ENCODE assay signal across 8 mouse cellular contexts in genomic region chr2:30095882-30096527, GRCm38 (mm10). TPM values are rescaled to one million over a fixed set of nuclear protein-coding genes. Genes with fewer than 3 reads are reported as not detected.
DNase-seq lines count a peak whose midpoint lies in the region; ATAC-seq and TF ChIP-seq lines count a peak whose summit lies in the region.

No protein-coding gene starts in this region.

- H3K79me3 ChIP-seq in C2C12 (ENCODE audit: low read depth), result peaks cover 16% of the 10 kb centered on the region

- TF ChIP-seq EP300 in liver, embryonic 14.5 days (IDR thresholded peaks at IDR 0.05; ENCODE audit: low read depth), result no peak

- H3K79me2 ChIP-seq in C2C12 (ENCODE audit: control insufficient read depth, insufficient read depth), result peaks cover 30% of the 10 kb centered on the region

- H3K4me2 ChIP-seq in kidney, embryonic 15.5 days, result no peak overlapping the region
- H3K4me2 ChIP-seq in embryonic facial prominence, embryonic 14.5 days (ENCODE audit: low read depth, low read length), result no peak overlapping the region
- H3K4me2 ChIP-seq in liver, embryonic 14.5 days (ENCODE audit: low read depth), result no peak overlapping the region

- TF ChIP-seq CTCF in C2C12 (IDR thresholded peaks at IDR 0.05; ENCODE audit: control insufficient read depth, insufficient read depth, insufficient read length), result peak; percentile 57
- peak; percentile 80 for TF ChIP-seq CTCF in liver, embryonic 14.5 days (IDR thresholded peaks at IDR 0.05; ENCODE audit: low read depth)

- peaks cover 20% of the 10 kb centered on the region for H3K4me1 ChIP-seq in kidney, embryonic 15.5 days
- peaks cover 7% of the 10 kb centered on the region; the same call in 1 of the 2 replicates for H3K4me1 ChIP-seq in embryonic facial prominence, embryonic 14.5 days (ENCODE audit: control insufficient read depth, insufficient read depth, low read length)
- H3K4me1 ChIP-seq in liver, embryonic 14.5 days (replicated peaks; ENCODE audit: control insufficient read depth in 2 of 2, insufficient read depth in 2 of 2, low read length in 1 of 2), result peaks cover 7 to 22% of the 10 kb centered on the region in 2 experiments; a peak in 3 of 4 replicates

- ATAC-seq in kidney, embryonic 15.5 days (replicated peaks; ENCODE audit: low FRiP score), result no peak
- no peak for ATAC-seq in embryonic facial prominence, embryonic 14.5 days (ENCODE audit: low read depth)
- ATAC-seq in liver, embryonic 14.5 days (ENCODE audit: insufficient read depth), result no peak

- no peak overlapping the region for H3K27ac ChIP-seq in kidney, embryonic 15.5 days
- H3K27ac ChIP-seq in embryonic facial prominence, embryonic 14.5 days (replicated peaks; ENCODE audit: low read depth, low read length), result no peak overlapping the region
- H3K27ac ChIP-seq in liver, embryonic 14.5 days, result no peak overlapping the region

- H3K27me3 ChIP-seq in kidney, embryonic 15.5 days, result no peaks in the 10 kb centered on the region
- no peaks in the 10 kb centered on the region for H3K27me3 ChIP-seq in C2C12 (ENCODE audit: control insufficient read depth, insufficient read depth, insufficient read length)
- H3K27me3 ChIP-seq in embryonic facial prominence, embryonic 14.5 days (replicated peaks; ENCODE audit: control insufficient read depth, insufficient read depth, low read length), result no peaks in the 10 kb centered on the region
- H3K27me3 ChIP-seq in liver, embryonic 14.5 days (ENCODE audit: control insufficient read depth, insufficient read depth, low read length), result no peaks in the 10 kb centered on the region

- no peak overlapping the region for H3ac ChIP-seq in C2C12 (ENCODE audit: control insufficient read depth, insufficient read length, low read depth)

- peaks cover 43% of the 10 kb centered on the region for H3K36me3 ChIP-seq in kidney, embryonic 15.5 days
- H3K36me3 ChIP-seq in C2C12 (ENCODE audit: control insufficient read depth, insufficient read depth), result peaks cover 12% of the 10 kb centered on the region
- H3K36me3 ChIP-seq in embryonic facial prominence, embryonic 14.5 days (ENCODE audit: control insufficient read depth, insufficient read depth, low read length), result peaks cover 48% of the 10 kb centered on the region
- peaks cover 2% of the 10 kb centered on the region; the same call in 1 of the 2 replicates for H3K36me3 ChIP-seq in liver, embryonic 14.5 days (replicated peaks; ENCODE audit: control insufficient read depth, insufficient read depth, low read depth)

- H3K4me3 ChIP-seq in kidney, embryonic 15.5 days (replicated peaks), result no peak overlapping the region
- H3K4me3 ChIP-seq in C2C12 (ENCODE audit: insufficient read depth, poor library complexity, severe bottlenecking), result no peak overlapping the region
- no peak overlapping the region for H3K4me3 ChIP-seq in embryonic facial prominence, embryonic 14.5 days (ENCODE audit: low read depth, low read length)
- H3K4me3 ChIP-seq in liver, embryonic 14.5 days (ENCODE audit: insufficient read depth in 1 of 2, low read depth in 2 of 2, low read length in 2 of 2), result no peak overlapping the region

- DNase-seq in kidney, adult 11 months, result peak; percentile 40
- DNase-seq in NIH3T3 (ENCODE audit: low read depth), result peak; percentile 75
- DNase-seq in embryonic facial prominence, embryonic 14.5 days (ENCODE audit: low spot score), result peak; percentile 49
- DNase-seq in liver, embryonic 14.5 days (ENCODE audit: low read depth in 3 of 3, low spot score in 3 of 3), result peak in 1 of 3 experiments; percentile 40
- DNase-seq in spleen, postnatal 10 days (ENCODE audit: low spot score in 2 of 2), result peak; percentile 58 to 81
- no peak for DNase-seq in urinary bladder, postnatal 4 days (ENCODE audit: low spot score in 2 of 2)

- no peaks in the 10 kb centered on the region for H3K9me3 ChIP-seq in kidney, embryonic 15.5 days (replicated peaks)
- no peaks in the 10 kb centered on the region for H3K9me3 ChIP-seq in embryonic facial prominence, embryonic 14.5 days (ENCODE audit: control insufficient read depth, low read length)
- H3K9me3 ChIP-seq in liver, embryonic 14.5 days (ENCODE audit: control insufficient read depth, low read length), result no peaks in the 10 kb centered on the region

- no peak overlapping the region for H3K9ac ChIP-seq in kidney, embryonic 15.5 days
- H3K9ac ChIP-seq in embryonic facial prominence, embryonic 14.5 days (ENCODE audit: low read depth, low read length), result no peak overlapping the region
- H3K9ac ChIP-seq in liver, embryonic 14.5 days (replicated peaks), result no peak overlapping the region

- WGBS in kidney, embryonic 15.5 days, result 83% methylated on average over 2 of the region's 2 CpGs
- 57% methylated on average over 1 of the region's 2 CpGs for WGBS in embryonic facial prominence, embryonic 14.5 days
- 49% methylated on average over 2 of the region's 2 CpGs for WGBS in liver, embryonic 14.5 days (ENCODE audit: insufficient replicate concordance)

TF ChIP-seq in C2C12, 6 proteins besides CTCF, POLR2A, EP300 and RAD21:
- TF ChIP-seq MYOD1 (IDR thresholded peaks at IDR 0.05; ENCODE audit: control insufficient read depth, insufficient read length, low read depth) (no peak), USF1 (IDR thresholded peaks at IDR 0.05; ENCODE audit: low read depth) (no peak), MYOG (IDR thresholded peaks at IDR 0.05; ENCODE audit: control insufficient read depth, extremely low read depth, insufficient read length) (no peak), FOSL1 (IDR thresholded peaks at IDR 0.05; ENCODE audit: insufficient read depth, low read length, poor library complexity, severe bottlenecking) (no peak), CEBPB (IDR thresholded peaks at IDR 0.05; ENCODE audit: low read depth) (no peak)

RNA-seq across cellular contexts. Expression of gene Zdhhc12, which starts 2.6 kb away (rescaled TPM):
- polyA plus RNA-seq in kidney, embryonic 15.5 days (2015; fragmentation: Nextera tagmentation; extraction: Ambion mirVana), result 35.2 and 37.7 TPM in 2 replicates
- polyA plus RNA-seq in C2C12 (2012; fragmentation: generic; extraction: Trizol), result 31.5 TPM
- 26.1 and 28.9 TPM in 2 replicates for polyA plus RNA-seq in embryonic facial prominence, embryonic 14.5 days (2014; fragmentation: Nextera tagmentation; extraction: Ambion mirVana)
- 23.4 and 25.5 TPM in 2 replicates for polyA plus RNA-seq in liver, embryonic 14.5 days (2012; rRNA removed)
- polyA plus RNA-seq in liver, embryonic 14.5 days (2014; fragmentation: Nextera tagmentation; extraction: Ambion mirVana), result 17.4 and 21.5 TPM in 2 replicates

RNA-seq across cellular contexts. Expression of gene Pkn3, which starts 18.5 kb away (rescaled TPM):
- 11.5 and 13.2 TPM in 2 replicates for polyA plus RNA-seq in kidney, embryonic 15.5 days (2015; fragmentation: Nextera tagmentation; extraction: Ambion mirVana)
- polyA plus RNA-seq in C2C12 (2012; fragmentation: generic; extraction: Trizol), result 5.5 TPM
- 5.6 and 7.6 TPM in 2 replicates for polyA plus RNA-seq in embryonic facial prominence, embryonic 14.5 days (2014; fragmentation: Nextera tagmentation; extraction: Ambion mirVana)
- 3.0 and 3.5 TPM in 2 replicates for polyA plus RNA-seq in liver, embryonic 14.5 days (2012; rRNA removed)
- polyA plus RNA-seq in liver, embryonic 14.5 days (2014; fragmentation: Nextera tagmentation; extraction: Ambion mirVana), result 1.8 and 2.0 TPM in 2 replicates

RNA-seq across cellular contexts. Expression of gene Zer1, which starts 28.4 kb away (rescaled TPM):
- 7.2 and 8.6 TPM in 2 replicates for polyA plus RNA-seq in kidney, embryonic 15.5 days (2015; fragmentation: Nextera tagmentation; extraction: Ambion mirVana)
- 7.2 TPM for polyA plus RNA-seq in C2C12 (2012; fragmentation: generic; extraction: Trizol)
- polyA plus RNA-seq in embryonic facial prominence, embryonic 14.5 days (2014; fragmentation: Nextera tagmentation; extraction: Ambion mirVana), result 7.9 and 8.3 TPM in 2 replicates
- 8.1 and 8.5 TPM in 2 replicates for polyA plus RNA-seq in liver, embryonic 14.5 days (2012; rRNA removed)
- polyA plus RNA-seq in liver, embryonic 14.5 days (2014; fragmentation: Nextera tagmentation; extraction: Ambion mirVana), result 1.9 and 2.0 TPM in 2 replicates

RNA-seq across cellular contexts. Expression of gene Tbc1d13, which starts 37.5 kb away (rescaled TPM):
- polyA plus RNA-seq in kidney, embryonic 15.5 days (2015; fragmentation: Nextera tagmentation; extraction: Ambion mirVana), result 8.2 and 8.9 TPM in 2 replicates
- 25.3 TPM for polyA plus RNA-seq in C2C12 (2012; fragmentation: generic; extraction: Trizol)
- polyA plus RNA-seq in embryonic facial prominence, embryonic 14.5 days (2014; fragmentation: Nextera tagmentation; extraction: Ambion mirVana), result 10.5 TPM in 2 replicates
- 11.3 and 12.7 TPM in 2 replicates for polyA plus RNA-seq in liver, embryonic 14.5 days (2012; rRNA removed)
- 3.6 and 3.9 TPM in 2 replicates for polyA plus RNA-seq in liver, embryonic 14.5 days (2014; fragmentation: Nextera tagmentation; extraction: Ambion mirVana)

RNA-seq across cellular contexts. Expression of gene Set, which starts 38.8 kb away (rescaled TPM):
- polyA plus RNA-seq in kidney, embryonic 15.5 days (2015; fragmentation: Nextera tagmentation; extraction: Ambion mirVana), result 486 and 529 TPM in 2 replicates
- 312 TPM for polyA plus RNA-seq in C2C12 (2012; fragmentation: generic; extraction: Trizol)
- 351 and 393 TPM in 2 replicates for polyA plus RNA-seq in embryonic facial prominence, embryonic 14.5 days (2014; fragmentation: Nextera tagmentation; extraction: Ambion mirVana)
- polyA plus RNA-seq in liver, embryonic 14.5 days (2012; rRNA removed), result 56.1 and 159 TPM in 2 replicates
- polyA plus RNA-seq in liver, embryonic 14.5 days (2014; fragmentation: Nextera tagmentation; extraction: Ambion mirVana), result 179 and 189 TPM in 2 replicates

Comparison
In these comparisons a context has a peak if more than half of its experiments do, and no peak if none do; other contexts are left out.
1. DNase-seq: peak in kidney, adult 11 months (single experiment), NIH3T3 (single experiment), embryonic facial prominence, embryonic 14.5 days (single experiment) and spleen, postnatal 10 days (2 of 2); none in urinary bladder, postnatal 4 days (0 of 2).